7 mouse cellular contexts compared by ENCODE assay signal in genomic region chr15:89182328-89182741, GRCm38 (mm10). TPM values are rescaled to one million over a fixed set of nuclear protein-coding genes. Genes with fewer than 3 reads are reported as not detected.
DNase-seq lines count a peak whose midpoint lies in the region; ATAC-seq and TF ChIP-seq lines count a peak whose summit lies in the region.

No protein-coding gene starts in this region.

- peak; percentile 2 for TF ChIP-seq CTCF in ES-Bruce4 (IDR thresholded peaks at IDR 0.05; ENCODE audit: low read depth, low read length)
- TF ChIP-seq CTCF in intestine, postnatal 0 days (IDR thresholded peaks at IDR 0.05; ENCODE audit: low read depth): peak; percentile 51

- no peaks in the 10 kb centered on the region for H3K27me3 ChIP-seq in ES-Bruce4 (ENCODE audit: control insufficient read depth, insufficient read depth, low read length, poor library complexity, severe bottlenecking)
- H3K27me3 ChIP-seq in intestine, postnatal 0 days (replicated peaks; ENCODE audit: control insufficient read depth, insufficient read depth, low read length): no peaks in the 10 kb centered on the region
- no peaks in the 10 kb centered on the region for H3K27me3 ChIP-seq in lung, embryonic 16.5 days (ENCODE audit: control insufficient read depth, insufficient read depth, low read depth, low read length)

- H3K9ac ChIP-seq in ES-Bruce4 (ENCODE audit: low read depth, poor library complexity, severe bottlenecking): no peak overlapping the region
- H3K9ac ChIP-seq in intestine, postnatal 0 days (ENCODE audit: low read depth, low read length): no peak overlapping the region
- H3K9ac ChIP-seq in lung, embryonic 16.5 days (ENCODE audit: low read length): 0 out of 2 replicates have a peak overlapping the region, but pooled peaks have one; percentile 36

- no peaks in the 10 kb centered on the region for H3K9me3 ChIP-seq in ES-Bruce4 (replicated peaks; ENCODE audit: control insufficient read depth, insufficient read depth, low read length, poor library complexity, severe bottlenecking)
- no peaks in the 10 kb centered on the region for H3K9me3 ChIP-seq in intestine, postnatal 0 days (ENCODE audit: control insufficient read depth)
- no peaks in the 10 kb centered on the region for H3K9me3 ChIP-seq in lung, embryonic 16.5 days (ENCODE audit: control insufficient read depth, low read length)

- H3K4me3 ChIP-seq in ES-Bruce4 (ENCODE audit: low read depth, low read length): no peak overlapping the region
- H3K4me3 ChIP-seq in intestine, postnatal 0 days (ENCODE audit: low read depth, low read length): no peak overlapping the region
- H3K4me3 ChIP-seq in lung, embryonic 16.5 days (ENCODE audit: low read length): no peak overlapping the region

- H3K4me2 ChIP-seq in intestine, postnatal 0 days (replicated peaks; ENCODE audit: low read depth): 0 out of 2 replicates have a peak overlapping the region, but pooled peaks have one; percentile 13
- 0 out of 2 replicates have a peak overlapping the region, but pooled peaks have one; percentile 5 for H3K4me2 ChIP-seq in lung, embryonic 16.5 days (ENCODE audit: low read depth, low read length)

- no peaks in the 10 kb centered on the region for H3K36me3 ChIP-seq in ES-Bruce4 (ENCODE audit: control insufficient read depth, insufficient read depth, low read length, poor library complexity, severe bottlenecking)
- H3K36me3 ChIP-seq in intestine, postnatal 0 days (ENCODE audit: control insufficient read depth, insufficient read depth): peaks cover 6% of the 10 kb centered on the region; the same call in 1 of the 2 replicates
- H3K36me3 ChIP-seq in lung, embryonic 16.5 days (ENCODE audit: control insufficient read depth, insufficient read depth, low read length): no peaks in the 10 kb centered on the region

- H3K27ac ChIP-seq in ES-Bruce4 (ENCODE audit: insufficient read depth, low read length): peak overlapping the region; percentile 24; the same call in 1 of the 2 replicates
- no peak overlapping the region for H3K27ac ChIP-seq in intestine, postnatal 0 days (ENCODE audit: low read depth, low read length)
- peak overlapping the region; percentile 73 for H3K27ac ChIP-seq in lung, embryonic 16.5 days (ENCODE audit: low read length)

- peak; percentile 83 for TF ChIP-seq EP300 in ES-Bruce4 (IDR thresholded peaks at IDR 0.05; ENCODE audit: insufficient read depth, low read depth, low read length)

- no peak for TF ChIP-seq POLR2A in ES-Bruce4 (IDR thresholded peaks at IDR 0.05; ENCODE audit: insufficient read depth, low read length)

- no peak for ATAC-seq in intestine, postnatal 0 days
- no peak for ATAC-seq in lung, embryonic 16.5 days (ENCODE audit: low read depth)

- H3K4me1 ChIP-seq in ES-Bruce4 (ENCODE audit: control insufficient read depth, insufficient read depth, low read length): peaks cover 2% of the 10 kb centered on the region
- peaks cover 13% of the 10 kb centered on the region for H3K4me1 ChIP-seq in intestine, postnatal 0 days (replicated peaks; ENCODE audit: control insufficient read depth, insufficient read depth, low read length)
- H3K4me1 ChIP-seq in lung, embryonic 16.5 days (replicated peaks; ENCODE audit: control insufficient read depth, insufficient read depth, low read length): peaks cover 31% of the 10 kb centered on the region

- 44% methylated on average over 6 of the region's 6 CpGs for WGBS in intestine, postnatal 0 days
- WGBS in lung, embryonic 16.5 days: 26% methylated on average over 6 of the region's 6 CpGs

- DNase-seq in brain, adult 2 months (ENCODE audit: low read depth, low spot score): peak; percentile 75
- peak; percentile 98 for DNase-seq in heart, adult 11 months
- DNase-seq in yolk sac, embryonic 10.5 days (ENCODE audit: low spot score): peak; percentile 51
- no peak for DNase-seq in right cerebral cortex, adult 18-20 months

RNA-seq across cellular contexts. Expression of gene Plxnb2, which starts 1.7 kb away (rescaled TPM):
- polyA plus RNA-seq in ES-Bruce4 (2011; ENCODE audit: insufficient read depth, insufficient read length, low read depth, missing spikeins): 86.1 and 96.7 TPM in 2 replicates
- polyA plus RNA-seq in intestine, postnatal 0 days (2015; fragmentation: Nextera tagmentation; extraction: Ambion mirVana): 71.5 and 74.0 TPM in 2 replicates
- polyA plus RNA-seq in lung, embryonic 16.5 days (2015; fragmentation: Nextera tagmentation; extraction: Ambion mirVana): 134 and 139 TPM in 2 replicates

RNA-seq across cellular contexts. Expression of gene Dennd6b, which starts 14.0 kb away (rescaled TPM):
- 9.1 and 10.0 TPM in 2 replicates for polyA plus RNA-seq in ES-Bruce4 (2011; ENCODE audit: insufficient read depth, insufficient read length, low read depth, missing spikeins)
- polyA plus RNA-seq in intestine, postnatal 0 days (2015; fragmentation: Nextera tagmentation; extraction: Ambion mirVana): 3.2 and 3.4 TPM in 2 replicates
- polyA plus RNA-seq in lung, embryonic 16.5 days (2015; fragmentation: Nextera tagmentation; extraction: Ambion mirVana): 12.2 and 12.5 TPM in 2 replicates

RNA-seq across cellular contexts. Expression of gene Ppp6r2, which starts 29.0 kb away (rescaled TPM):
- 13.3 and 14.3 TPM in 2 replicates for polyA plus RNA-seq in ES-Bruce4 (2011; ENCODE audit: insufficient read depth, insufficient read length, low read depth, missing spikeins)
- 17.7 and 21.3 TPM in 2 replicates for polyA plus RNA-seq in intestine, postnatal 0 days (2015; fragmentation: Nextera tagmentation; extraction: Ambion mirVana)
- polyA plus RNA-seq in lung, embryonic 16.5 days (2015; fragmentation: Nextera tagmentation; extraction: Ambion mirVana): 25.7 and 26.4 TPM in 2 replicates

RNA-seq across cellular contexts. Expression of gene Mapk11, which starts 32.9 kb away (rescaled TPM):
- polyA plus RNA-seq in ES-Bruce4 (2011; ENCODE audit: insufficient read depth, insufficient read length, low read depth, missing spikeins): 9.1 and 9.3 TPM in 2 replicates
- 1.6 and 1.9 TPM in 2 replicates for polyA plus RNA-seq in intestine, postnatal 0 days (2015; fragmentation: Nextera tagmentation; extraction: Ambion mirVana)
- polyA plus RNA-seq in lung, embryonic 16.5 days (2015; fragmentation: Nextera tagmentation; extraction: Ambion mirVana): 9.6 and 10.3 TPM in 2 replicates

RNA-seq across cellular contexts. Expression of gene Mapk12, which starts 41.8 kb away (rescaled TPM):
- 33.2 and 38.2 TPM in 2 replicates for polyA plus RNA-seq in ES-Bruce4 (2011; ENCODE audit: insufficient read depth, insufficient read length, low read depth, missing spikeins)
- polyA plus RNA-seq in intestine, postnatal 0 days (2015; fragmentation: Nextera tagmentation; extraction: Ambion mirVana): 2.3 and 2.7 TPM in 2 replicates
- 12.2 and 13.9 TPM in 2 replicates for polyA plus RNA-seq in lung, embryonic 16.5 days (2015; fragmentation: Nextera tagmentation; extraction: Ambion mirVana)
